In genomic region chr11:52397385-52397987, GRCm38 (mm10) we compare ENCODE assay signal across 8 mouse cellular contexts. TPM values are rescaled to one million over a fixed set of nuclear protein-coding genes. Genes with fewer than 3 reads are reported as not detected.
A peak's percentile ranks its signal among the peaks of the same experiment; 100 is the strongest.
DNase-seq lines count a peak whose midpoint lies in the region; ATAC-seq and TF ChIP-seq lines count a peak whose summit lies in the region.

No protein-coding gene starts in this region.

- H3K4me2 ChIP-seq in heart, postnatal 0 days (ENCODE audit: low read depth, low read length) = peak overlapping the region; percentile 73
- peak overlapping the region; percentile 64 for H3K4me2 ChIP-seq in hindbrain, embryonic 12.5 days (replicated peaks)

- intact Hi-C loops in left cerebral cortex, postnatal 25 days (cut with DNase I) = no loop called here

- H3K27ac ChIP-seq in heart, postnatal 0 days (ENCODE audit: low read depth) = peak overlapping the region; percentile 95; the same call in 1 of the 2 replicates
- no peak overlapping the region for H3K27ac ChIP-seq in MEL (ENCODE audit: control insufficient read depth, low read depth, low read length)
- H3K27ac ChIP-seq in hindbrain, embryonic 12.5 days = no peak overlapping the region
- H3K27ac ChIP-seq in midbrain, embryonic 10.5 days (replicated peaks) = peak overlapping the region; percentile 98

- H3K36me3 ChIP-seq in heart, postnatal 0 days (replicated peaks; ENCODE audit: control insufficient read depth, insufficient read depth, low read length) = no peaks in the 10 kb centered on the region
- H3K36me3 ChIP-seq in MEL (ENCODE audit: control insufficient read depth in 1 of 2, insufficient read depth in 2 of 2, low read length in 2 of 2) = peaks cover 0 to 10% of the 10 kb centered on the region in 2 experiments; a peak in 3 of 4 replicates
- H3K36me3 ChIP-seq in hindbrain, embryonic 12.5 days = no peaks in the 10 kb centered on the region
- peaks cover 19% of the 10 kb centered on the region for H3K36me3 ChIP-seq in midbrain, embryonic 10.5 days

- no peak overlapping the region; the same call in 1 of the 2 replicates for H3K9ac ChIP-seq in heart, postnatal 0 days (replicated peaks; ENCODE audit: low read depth, low read length)
- no peak overlapping the region for H3K9ac ChIP-seq in MEL (ENCODE audit: control insufficient read depth, low read depth, low read length, poor library complexity, severe bottlenecking)
- peak overlapping the region; percentile 90 for H3K9ac ChIP-seq in hindbrain, embryonic 12.5 days

- H3K79me2 ChIP-seq in MEL (ENCODE audit: control insufficient read depth, insufficient read depth, low read length, poor library complexity) = peaks cover 41% of the 10 kb centered on the region

- WGBS in heart, postnatal 0 days = 85% methylated on average over 4 of the region's 4 CpGs
- 85% methylated on average over 4 of the region's 4 CpGs for WGBS in hindbrain, embryonic 12.5 days
- 90% methylated on average over 4 of the region's 4 CpGs for WGBS in midbrain, embryonic 10.5 days

- no peak for TF ChIP-seq CTCF in heart, postnatal 0 days (IDR thresholded peaks at IDR 0.05; ENCODE audit: low read depth)
- TF ChIP-seq CTCF in MEL (IDR thresholded peaks at IDR 0.05 in 2 of 3, conservative IDR thresholded peaks at IDR 0.05 in 1 of 3; ENCODE audit: control insufficient read depth in 1 of 3, insufficient read depth in 1 of 3, low read depth in 2 of 3, low read length in 3 of 3, poor library complexity in 1 of 3, severe bottlenecking in 1 of 3) = peak in 2 of 3 experiments; percentile 13 to 33; a peak in 3 of 6 replicates

- no peaks in the 10 kb centered on the region for H3K27me3 ChIP-seq in heart, postnatal 0 days (ENCODE audit: control insufficient read depth, insufficient read depth, low read length)
- no peaks in the 10 kb centered on the region for H3K27me3 ChIP-seq in MEL (ENCODE audit: control insufficient read depth in 1 of 2, insufficient read depth in 2 of 2, low read length in 2 of 2)
- no peaks in the 10 kb centered on the region for H3K27me3 ChIP-seq in hindbrain, embryonic 12.5 days
- no peaks in the 10 kb centered on the region for H3K27me3 ChIP-seq in midbrain, embryonic 10.5 days (ENCODE audit: low read depth, poor library complexity, severe bottlenecking)

- TF ChIP-seq POLR2A in MEL (IDR thresholded peaks at IDR 0.05; ENCODE audit: control insufficient read depth in 1 of 2, insufficient read depth in 1 of 2, low read depth in 1 of 2, low read length in 2 of 2, poor library complexity in 1 of 2) = no peak

- peak overlapping the region; percentile 89 for H3K4me3 ChIP-seq in heart, postnatal 0 days (ENCODE audit: low read depth, low read length)
- peak overlapping the region; percentile 81 to 90; a peak in 3 of 4 replicates for H3K4me3 ChIP-seq in MEL (ENCODE audit: control insufficient read depth in 1 of 2, insufficient read depth in 1 of 2, low read depth in 2 of 2, low read length in 2 of 2)
- peak overlapping the region; percentile 85 for H3K4me3 ChIP-seq in hindbrain, embryonic 12.5 days
- H3K4me3 ChIP-seq in midbrain, embryonic 10.5 days = peak overlapping the region; percentile 98

- no peak for TF ChIP-seq EP300 in heart, postnatal 0 days (IDR thresholded peaks at IDR 0.05; ENCODE audit: low read depth)
- TF ChIP-seq EP300 in MEL (IDR thresholded peaks at IDR 0.05; ENCODE audit: low read depth in 1 of 2, low read length in 2 of 2) = no peak

- DNase-seq in heart, postnatal 0 days (ENCODE audit: low spot score) = no peak
- no peak for DNase-seq in heart, adult 9 months (ENCODE audit: low spot score in 2 of 2)
- DNase-seq in MEL (ENCODE audit: low read depth, low spot score) = peak; percentile 53
- DNase-seq in midbrain, embryonic 10.5 days (ENCODE audit: low spot score) = no peak
- DNase-seq in left cerebral cortex, postnatal 25 days (ENCODE audit: low spot score in 2 of 2) = no peak

- H3K9me3 ChIP-seq in heart, postnatal 0 days (replicated peaks; ENCODE audit: control insufficient read depth, low read length) = no peaks in the 10 kb centered on the region
- H3K9me3 ChIP-seq in MEL (replicated peaks; ENCODE audit: insufficient read depth, low read length) = no peaks in the 10 kb centered on the region
- no peaks in the 10 kb centered on the region for H3K9me3 ChIP-seq in hindbrain, embryonic 12.5 days (replicated peaks)
- no peaks in the 10 kb centered on the region for H3K9me3 ChIP-seq in midbrain, embryonic 10.5 days (replicated peaks)

- no peak for TF ChIP-seq RAD21 in MEL (IDR thresholded peaks at IDR 0.05; ENCODE audit: low read depth, low read length)

- ATAC-seq in heart, postnatal 0 days (ENCODE audit: insufficient read depth, low read depth) = no peak
- ATAC-seq in hindbrain, embryonic 12.5 days (ENCODE audit: low FRiP score) = no peak
- ATAC-seq in activated CD4-positive, CD25-positive, alpha-beta regulatory T cell, adult 4 months = no peak
- no peak for ATAC-seq in megakaryocyte-erythroid progenitor cell, adult 5-6 weeks (replicated peaks; ENCODE audit: low FRiP score, low TSS enrichment, poor library complexity, severe bottlenecking)

- H3K4me1 ChIP-seq in heart, postnatal 0 days (ENCODE audit: control insufficient read depth, insufficient read depth) = 0 out of 2 replicates have a peak, but pooled peaks cover 5% of the 10 kb centered on the region
- H3K4me1 ChIP-seq in MEL (ENCODE audit: control insufficient read depth in 1 of 2, insufficient read depth in 2 of 2, low read length in 2 of 2) = peaks cover 0 to 3% of the 10 kb centered on the region in 2 experiments; a peak in 2 of 4 replicates
- peaks cover 17% of the 10 kb centered on the region for H3K4me1 ChIP-seq in hindbrain, embryonic 12.5 days
- peaks cover 22% of the 10 kb centered on the region for H3K4me1 ChIP-seq in midbrain, embryonic 10.5 days

TF ChIP-seq in MEL, 35 proteins besides CTCF, POLR2A, EP300 and RAD21:
- TF ChIP-seq ZKSCAN1 (IDR thresholded peaks at IDR 0.05; ENCODE audit: low read depth, low read length) (no peak), TCF12 (IDR thresholded peaks at IDR 0.05; ENCODE audit: low read depth, low read length) (no peak), GABPA (IDR thresholded peaks at IDR 0.05; ENCODE audit: low read depth, low read length) (no peak), MEF2A (IDR thresholded peaks at IDR 0.05; ENCODE audit: extremely low read depth, insufficient replicate concordance, low read depth, low read length, poor library complexity, severe bottlenecking) (no peak), ZMIZ1 (IDR thresholded peaks at IDR 0.05; ENCODE audit: low read depth, low read length) (no peak), ZNF384 (IDR thresholded peaks at IDR 0.05; ENCODE audit: low read depth, low read length) (no peak), NELFE (IDR thresholded peaks at IDR 0.05; ENCODE audit: low read depth, low read length) (no peak), E2F4 (IDR thresholded peaks at IDR 0.05; ENCODE audit: borderline replicate concordance, low read depth, low read length) (no peak), ELF1 (IDR thresholded peaks at IDR 0.05; ENCODE audit: low read depth, low read length) (no peak), USF1 (IDR thresholded peaks at IDR 0.05; ENCODE audit: low read depth, low read length) (no peak), UBTF (IDR thresholded peaks at IDR 0.05; ENCODE audit: borderline replicate concordance, insufficient read depth, low read depth, low read length) (no peak)

RNA-seq across cellular contexts. Expression of gene 9530068E07Rik, which starts 1.3 kb away (rescaled TPM):
- total RNA-seq in heart, postnatal 0 days (2014; rRNA removed; ENCODE audit: low replicate concordance) = 149 and 200 TPM in 2 replicates
- polyA plus RNA-seq in heart, postnatal 0 days (2015; fragmentation: Nextera tagmentation; extraction: Ambion mirVana) = 133 and 134 TPM in 2 replicates
- total RNA-seq in MEL (2012; rRNA removed) = 75.4 and 85.9 TPM in 2 replicates
- 10 to 100 TPM in 1 of 2 experiments, not detected in 1; 75.7 TPM for polyA plus RNA-seq in MEL (2012; ENCODE audit: insufficient read depth in 1 of 2, insufficient read length in 2 of 2, low read depth in 1 of 2, low replicate concordance in 2 of 2, missing spikeins in 1 of 2)
- polyA plus RNA-seq in hindbrain, embryonic 12.5 days (2016; fragmentation: Nextera tagmentation; extraction: Ambion mirVana) = 172 and 178 TPM in 2 replicates
- polyA plus RNA-seq in midbrain, embryonic 10.5 days (2016; fragmentation: Nextera tagmentation; extraction: Ambion mirVana) = 171 and 174 TPM in 2 replicates
- 10 to 100 TPM; 38.9 to 49.8 TPM for polyA plus RNA-seq in activated CD4-positive, CD25-positive, alpha-beta regulatory T cell, adult 4 months (2017; shearing (Covaris generic))
- 10 to 100 TPM; 66.9 to 68.5 TPM for total RNA-seq in left cerebral cortex, postnatal 25 days (2021)
- 49.7 and 60.7 TPM in 2 replicates for total RNA-seq in megakaryocyte-erythroid progenitor cell, adult 5-6 weeks (2014; fragmentation: Nextera tagmentation)
- total RNA-seq in megakaryocyte-erythroid progenitor cell, adult 5-6 weeks (2017) = 51.1 and 58.3 TPM in 2 replicates

RNA-seq across cellular contexts. Expression of gene Vdac1, which starts 36.8 kb away (rescaled TPM):
- total RNA-seq in heart, postnatal 0 days (2014; rRNA removed; ENCODE audit: low replicate concordance) = 478 and 528 TPM in 2 replicates
- 627 and 646 TPM in 2 replicates for polyA plus RNA-seq in heart, postnatal 0 days (2015; fragmentation: Nextera tagmentation; extraction: Ambion mirVana)
- 381 and 395 TPM in 2 replicates for total RNA-seq in MEL (2012; rRNA removed)
- polyA plus RNA-seq in MEL (2012; ENCODE audit: insufficient read depth in 1 of 2, insufficient read length in 2 of 2, low read depth in 1 of 2, low replicate concordance in 2 of 2, missing spikeins in 1 of 2) = 100 to 1,000 TPM; 257 to 389 TPM
- polyA plus RNA-seq in hindbrain, embryonic 12.5 days (2016; fragmentation: Nextera tagmentation; extraction: Ambion mirVana) = 232 and 233 TPM in 2 replicates
- polyA plus RNA-seq in midbrain, embryonic 10.5 days (2016; fragmentation: Nextera tagmentation; extraction: Ambion mirVana) = 221 and 222 TPM in 2 replicates
- 10 to 100 TPM; 90.3 to 94.9 TPM for polyA plus RNA-seq in activated CD4-positive, CD25-positive, alpha-beta regulatory T cell, adult 4 months (2017; shearing (Covaris generic))
- 100 to 1,000 TPM; 544 to 569 TPM for total RNA-seq in left cerebral cortex, postnatal 25 days (2021)
- 192 and 199 TPM in 2 replicates for total RNA-seq in megakaryocyte-erythroid progenitor cell, adult 5-6 weeks (2014; fragmentation: Nextera tagmentation)
- total RNA-seq in megakaryocyte-erythroid progenitor cell, adult 5-6 weeks (2017) = 232 and 301 TPM in 2 replicates

Comparison
In these comparisons a context has a peak if more than half of its experiments do, and no peak if none do; other contexts are left out.
1. H3K27ac ChIP-seq: peak in heart, postnatal 0 days (single experiment) and midbrain, embryonic 10.5 days (single experiment); none in MEL (single experiment) and hindbrain, embryonic 12.5 days (single experiment).
2. Peak in every context shown above with its lines, with median percentiles within 50 percentile points of each other: H3K4me3 ChIP-seq.